Mouse (Mus musculus): ENCODE data around the gene Exoc4.

- no peak for TF ChIP-seq CTCF (IDR thresholded peaks at IDR 0.05; ENCODE audit: low read depth)
- TF ChIP-seq EP300 (IDR thresholded peaks at IDR 0.05; ENCODE audit: low read depth): no peak
Measured at GRCm38 (mm10) chr6:33286376-33286775, 37.5 kb downstream of the Exoc4 start.
